Mouse (Mus musculus): ENCODE measurements around the gene Cadm2. TPM values are rescaled to one million over a fixed set of nuclear protein-coding genes. Genes with fewer than 3 reads are reported as not detected.

Gene Cadm2
- polyA plus RNA-seq, 1 experiment: not detected

DNA sequence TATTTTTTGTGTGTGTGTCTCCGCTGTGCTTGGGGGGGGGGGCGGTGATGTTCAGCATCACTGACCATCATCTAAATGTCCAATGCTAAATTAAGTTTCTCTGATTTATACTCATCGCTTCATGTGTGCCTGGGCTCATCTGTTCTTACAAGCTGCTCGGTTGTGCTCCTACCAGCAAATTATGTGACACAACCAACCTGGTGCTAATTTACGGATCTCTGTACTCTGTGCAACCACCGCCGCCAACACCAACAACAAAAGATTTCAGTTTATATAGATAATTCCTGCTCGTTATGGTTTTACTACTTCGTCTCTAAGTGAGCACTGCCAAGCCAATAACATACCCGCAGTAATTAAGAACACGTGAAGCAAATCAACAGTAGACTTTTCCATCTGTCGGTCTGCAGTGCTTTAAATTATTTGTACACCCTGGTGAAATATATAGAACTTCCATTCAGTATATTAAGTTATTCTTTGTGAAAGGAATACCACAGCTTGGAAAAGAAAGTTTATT is 700.8 kb downstream of the Cadm2 start:
- no peaks in the 10 kb centered on the region for H3K4me1 ChIP-seq (ENCODE audit: control insufficient read depth)
- H3K4me3 ChIP-seq (replicated peaks): no peak overlapping the region
- TF ChIP-seq TAL1 (IDR thresholded peaks at IDR 0.05; ENCODE audit: low read length) (no peak), GATA1 (IDR thresholded peaks at IDR 0.05; ENCODE audit: low read length) (no peak)
- peaks cover 2% of the 10 kb centered on the region; the same call in 1 of the 2 replicates for H3K9me3 ChIP-seq (ENCODE audit: control insufficient read depth, low read length)
- H3K27me3 ChIP-seq (ENCODE audit: control insufficient read depth): no peaks in the 10 kb centered on the region
- no peaks in the 10 kb centered on the region for H3K36me3 ChIP-seq (ENCODE audit: control insufficient read depth)

DNA sequence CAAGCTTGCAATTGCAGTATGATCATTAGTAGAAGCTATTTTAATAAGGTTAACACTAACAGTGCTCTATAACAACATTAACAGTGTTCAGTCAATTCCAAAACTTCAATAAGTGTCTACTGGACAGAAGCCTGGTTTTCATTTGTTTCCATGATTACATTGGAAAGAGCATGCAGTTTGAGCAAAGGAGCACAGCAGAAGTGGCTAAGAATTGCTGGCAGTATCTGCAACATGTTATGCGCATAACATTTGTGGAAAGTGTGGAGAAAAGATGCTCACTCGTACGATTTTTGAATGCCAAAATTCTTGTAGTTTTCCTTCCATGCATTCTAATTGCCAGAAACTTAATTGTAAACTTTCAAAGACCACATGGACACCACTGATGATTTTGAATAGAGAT is 718.9 kb downstream of the Cadm2 start:
- H3K27me3 ChIP-seq (ENCODE audit: control insufficient read depth): no peaks in the 10 kb centered on the region
- no peaks in the 10 kb centered on the region for H3K4me1 ChIP-seq (ENCODE audit: control insufficient read depth)
- H3K4me3 ChIP-seq (replicated peaks): no peak overlapping the region
- no peaks in the 10 kb centered on the region for H3K36me3 ChIP-seq (ENCODE audit: control insufficient read depth)
- TF ChIP-seq TAL1 (IDR thresholded peaks at IDR 0.05; ENCODE audit: low read length) (no peak), GATA1 (IDR thresholded peaks at IDR 0.05; ENCODE audit: low read length) (no peak)
- no peaks in the 10 kb centered on the region for H3K9me3 ChIP-seq (ENCODE audit: control insufficient read depth, low read length)

DNA sequence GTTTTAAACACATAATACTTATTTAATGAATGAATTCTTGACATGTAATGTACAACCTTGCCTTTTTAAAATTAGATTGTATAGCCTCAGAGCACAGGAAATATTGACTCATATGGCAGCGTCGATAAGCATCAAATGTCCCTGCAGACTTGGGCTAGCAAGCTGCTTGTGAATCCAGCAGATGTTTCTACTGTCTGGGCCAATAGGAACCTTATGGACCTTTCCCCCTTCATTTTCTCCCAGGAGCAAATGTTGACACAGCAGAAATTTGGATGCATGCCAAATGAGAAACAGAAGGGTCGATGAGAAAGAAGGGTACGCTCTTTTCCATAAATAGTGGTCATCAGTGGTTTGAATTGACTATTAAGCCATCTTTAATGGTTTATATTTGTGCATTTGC is 720.0 kb downstream of the Cadm2 start:
- no peak for TF ChIP-seq GATA1 (IDR thresholded peaks at IDR 0.05; ENCODE audit: low read length)
- no peak for TF ChIP-seq TAL1 (IDR thresholded peaks at IDR 0.05; ENCODE audit: low read length)
- Histone ChIP-seq H3K4me3 (replicated peaks) (no peak overlapping the region), H3K27me3 (ENCODE audit: control insufficient read depth) (no peaks in the 10 kb centered on the region), H3K9me3 (ENCODE audit: control insufficient read depth, low read length) (no peaks in the 10 kb centered on the region), H3K36me3 (ENCODE audit: control insufficient read depth) (no peaks in the 10 kb centered on the region), H3K4me1 (ENCODE audit: control insufficient read depth) (no peaks in the 10 kb centered on the region)

DNA sequence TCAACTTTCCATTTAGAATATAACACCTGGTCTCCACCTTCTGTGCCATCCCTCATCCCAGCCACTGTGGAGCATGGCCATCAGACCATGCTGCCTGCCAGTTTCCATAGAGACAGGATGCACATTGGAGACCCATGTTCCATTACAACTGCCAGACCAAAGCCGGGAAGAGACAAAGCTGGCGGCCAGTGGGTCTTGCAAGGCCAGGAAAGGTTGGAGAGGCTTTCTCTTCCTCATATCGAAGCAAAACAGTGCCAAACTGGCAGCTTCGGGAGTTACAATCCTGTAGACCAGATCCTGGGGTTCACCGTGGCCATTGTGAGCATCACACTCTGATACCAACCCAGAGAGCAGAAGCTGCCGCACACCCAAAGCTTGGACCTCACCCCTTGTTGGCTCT is 728.3 kb downstream of the Cadm2 start:
- peaks cover 2% of the 10 kb centered on the region; the same call in 1 of the 2 replicates for H3K9me3 ChIP-seq (ENCODE audit: control insufficient read depth, low read length)
- no peak overlapping the region for H3K4me3 ChIP-seq (replicated peaks)
- H3K27me3 ChIP-seq (ENCODE audit: control insufficient read depth): no peaks in the 10 kb centered on the region
- H3K36me3 ChIP-seq (ENCODE audit: control insufficient read depth): no peaks in the 10 kb centered on the region
- TF ChIP-seq GATA1 (IDR thresholded peaks at IDR 0.05; ENCODE audit: low read length): no peak
- TF ChIP-seq TAL1 (IDR thresholded peaks at IDR 0.05; ENCODE audit: low read length): no peak
- no peaks in the 10 kb centered on the region for H3K4me1 ChIP-seq (ENCODE audit: control insufficient read depth)

DNA sequence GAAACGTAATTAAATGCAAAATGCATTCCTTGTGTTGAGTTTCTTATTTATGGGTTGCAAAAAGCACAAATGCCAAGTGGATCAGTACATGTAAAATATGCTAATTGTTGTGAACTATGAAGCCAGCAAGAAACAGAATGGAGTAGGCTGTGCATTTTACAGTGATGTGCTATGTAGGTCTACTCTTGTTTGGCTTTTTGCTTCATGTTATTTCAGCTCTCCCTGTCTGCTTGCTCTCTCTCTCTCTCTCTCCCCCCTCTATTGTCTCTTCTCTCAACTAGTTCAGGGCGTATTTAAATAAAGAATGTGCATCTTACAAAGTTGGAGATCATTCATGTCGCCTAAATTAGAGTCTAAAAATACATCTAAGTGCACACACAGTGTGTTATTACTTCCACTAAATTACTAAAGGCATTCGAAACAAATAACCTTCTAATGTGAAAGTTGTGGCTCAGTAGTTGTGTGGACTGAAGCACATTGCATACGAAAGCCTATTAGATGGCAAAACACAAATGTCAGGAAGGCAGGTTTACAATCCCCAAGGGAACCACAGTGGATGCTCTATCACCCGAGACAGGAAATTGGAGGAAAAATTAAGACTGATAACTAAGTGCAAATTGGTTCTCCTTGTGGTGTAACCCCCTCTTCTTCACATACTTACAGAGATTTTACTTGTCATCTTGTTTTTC is 729.0 kb downstream of the Cadm2 start:
- peaks cover 2% of the 10 kb centered on the region; the same call in 1 of the 2 replicates for H3K9me3 ChIP-seq (ENCODE audit: control insufficient read depth, low read length)
- no peaks in the 10 kb centered on the region for H3K36me3 ChIP-seq (ENCODE audit: control insufficient read depth)

DNA sequence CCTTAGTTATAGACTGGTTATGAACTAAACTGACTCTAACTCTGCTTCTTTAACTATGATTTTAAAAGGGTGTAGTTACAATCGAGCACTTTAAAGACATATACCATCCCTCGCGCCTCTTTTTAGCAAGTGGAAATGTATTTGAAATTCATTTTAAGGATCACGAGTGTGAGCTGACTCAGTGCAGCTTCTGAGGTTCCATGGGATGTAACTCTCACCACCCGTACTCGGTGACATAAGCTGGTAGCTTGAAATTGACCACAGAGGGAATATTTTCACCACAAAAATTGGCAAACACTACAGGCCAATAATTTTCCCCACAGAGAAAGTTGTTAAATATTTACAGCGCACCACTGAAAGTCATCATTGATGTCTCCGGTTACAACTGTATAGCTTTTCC is 730.8 kb downstream of the Cadm2 start:
- TF ChIP-seq GATA1 (IDR thresholded peaks at IDR 0.05; ENCODE audit: low read length): no peak
- no peak for TF ChIP-seq TAL1 (IDR thresholded peaks at IDR 0.05; ENCODE audit: low read length)

More for the DNA sequence above, 729.0 kb downstream of the Cadm2 start:
- TF ChIP-seq TAL1 (IDR thresholded peaks at IDR 0.05; ENCODE audit: low read length): no peak
- TF ChIP-seq GATA1 (IDR thresholded peaks at IDR 0.05; ENCODE audit: low read length): no peak
- Histone ChIP-seq H3K27me3 (ENCODE audit: control insufficient read depth) (no peaks in the 10 kb centered on the region), H3K4me1 (ENCODE audit: control insufficient read depth) (no peaks in the 10 kb centered on the region), H3K4me3 (replicated peaks) (no peak overlapping the region)

DNA sequence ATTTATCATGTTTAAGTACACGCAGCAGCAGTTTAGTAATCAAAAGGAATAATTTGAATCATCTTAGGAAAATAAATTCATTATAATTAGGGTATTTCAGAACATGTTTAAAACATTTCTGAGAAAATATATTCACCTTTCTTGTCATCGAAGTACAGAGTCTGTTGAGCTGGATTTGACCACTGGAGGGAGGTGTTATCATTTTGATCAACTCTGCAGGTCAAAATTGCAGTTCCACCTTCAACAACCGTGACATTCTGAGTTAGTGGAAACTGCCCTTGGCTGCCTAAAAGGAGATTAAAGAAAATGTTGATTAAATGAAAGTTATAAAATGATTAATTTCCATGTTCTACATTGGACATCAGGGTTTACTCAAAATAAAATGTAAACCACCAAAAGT is 738.1 kb downstream of the Cadm2 start:
- Histone ChIP-seq H3K36me3 (ENCODE audit: control insufficient read depth) (no peaks in the 10 kb centered on the region), H3K4me1 (ENCODE audit: control insufficient read depth) (no peaks in the 10 kb centered on the region), H3K9me3 (ENCODE audit: control insufficient read depth, low read length) (no peaks in the 10 kb centered on the region), H3K4me3 (replicated peaks) (no peak overlapping the region), H3K27me3 (ENCODE audit: control insufficient read depth) (no peaks in the 10 kb centered on the region)
- no peak for TF ChIP-seq TAL1 (IDR thresholded peaks at IDR 0.05; ENCODE audit: low read length)
- TF ChIP-seq GATA1 (IDR thresholded peaks at IDR 0.05; ENCODE audit: low read length): no peak

More for the DNA sequence above, 730.8 kb downstream of the Cadm2 start:
- Histone ChIP-seq H3K27me3 (ENCODE audit: control insufficient read depth) (no peaks in the 10 kb centered on the region), H3K9me3 (ENCODE audit: control insufficient read depth, low read length) (peaks cover 2% of the 10 kb centered on the region; the same call in 1 of the 2 replicates), H3K4me1 (ENCODE audit: control insufficient read depth) (no peaks in the 10 kb centered on the region), H3K36me3 (ENCODE audit: control insufficient read depth) (no peaks in the 10 kb centered on the region), H3K4me3 (replicated peaks) (no peak overlapping the region)

DNA sequence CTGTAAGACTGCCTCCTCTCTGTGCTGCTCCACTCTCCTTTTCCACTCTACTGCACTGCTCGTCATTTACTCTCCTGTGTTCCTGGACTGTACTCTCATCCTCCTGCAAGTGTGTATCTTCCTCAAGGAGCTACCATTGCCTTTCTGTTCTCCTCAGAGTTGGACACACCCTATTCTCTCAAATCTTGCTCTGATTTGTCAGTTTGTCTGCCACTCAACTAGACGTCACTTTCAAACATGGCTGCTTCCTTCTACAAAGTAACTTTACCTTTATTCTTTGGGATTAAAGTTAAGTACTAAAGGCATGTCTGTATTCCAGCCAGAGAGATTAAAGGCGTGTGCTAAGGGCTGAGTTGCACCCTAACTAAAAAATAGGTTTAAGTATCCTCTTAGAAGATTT is 749.5 kb downstream of the Cadm2 start:
- TF ChIP-seq GATA1 (IDR thresholded peaks at IDR 0.05; ENCODE audit: low read length) (no peak), TAL1 (IDR thresholded peaks at IDR 0.05; ENCODE audit: low read length) (no peak)
- H3K4me1 ChIP-seq (ENCODE audit: control insufficient read depth): no peaks in the 10 kb centered on the region
- H3K27me3 ChIP-seq (ENCODE audit: control insufficient read depth): no peaks in the 10 kb centered on the region
- H3K4me3 ChIP-seq (replicated peaks): no peak overlapping the region
- no peaks in the 10 kb centered on the region for H3K9me3 ChIP-seq (ENCODE audit: control insufficient read depth, low read length)
- H3K36me3 ChIP-seq (ENCODE audit: control insufficient read depth): no peaks in the 10 kb centered on the region

DNA sequence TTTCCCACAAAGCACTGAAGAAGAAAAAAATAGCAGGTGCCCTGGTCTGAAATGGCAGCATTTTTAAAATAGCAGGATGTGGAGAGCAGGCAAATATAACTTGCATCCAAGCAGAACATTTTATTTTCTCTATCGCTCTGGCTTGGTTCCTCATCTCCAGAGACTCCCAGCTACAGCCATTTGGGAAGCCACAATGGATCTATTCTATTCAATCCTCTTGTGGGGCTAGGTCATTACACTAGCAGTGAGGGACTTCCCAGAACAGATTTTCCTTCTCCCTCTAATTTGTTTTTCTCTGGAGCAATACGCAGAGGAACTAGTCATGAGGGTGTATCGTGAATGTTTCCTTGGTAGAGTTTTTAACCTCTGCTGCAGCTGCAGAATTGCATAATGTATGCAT is 769.7 kb downstream of the Cadm2 start:
- no peak for TF ChIP-seq TAL1 (IDR thresholded peaks at IDR 0.05; ENCODE audit: low read length)
- no peak for TF ChIP-seq GATA1 (IDR thresholded peaks at IDR 0.05; ENCODE audit: low read length)
- Histone ChIP-seq H3K4me1 (ENCODE audit: control insufficient read depth) (no peaks in the 10 kb centered on the region), H3K36me3 (ENCODE audit: control insufficient read depth) (no peaks in the 10 kb centered on the region), H3K4me3 (replicated peaks) (no peak overlapping the region), H3K27me3 (ENCODE audit: control insufficient read depth) (no peaks in the 10 kb centered on the region), H3K9me3 (ENCODE audit: control insufficient read depth, low read length) (peaks cover 5% of the 10 kb centered on the region; the same call in 1 of the 2 replicates)
